Mouse (Mus musculus) megakaryocyte-erythroid progenitor cell, adult 5-6 weeks (primary cell): ENCODE measurements at regions not wholly inside any gene's neighbourhood (a gene's known extent, or its start where the extent isn't known, plus 50 kb on each side); places are given as distances from the start of the nearest gene placed in this dataset.

Experiments
- ATAC-seq: replicated peaks from 2 replicates; pipeline ENCODE4 v1.8.0; 2016; ENCODE audit warnings: mild to moderate bottlenecking, inconsistent platforms; ENCODE audit not compliant: severe bottlenecking, poor library complexity, low FRiP score, low TSS enrichment

DNA sequence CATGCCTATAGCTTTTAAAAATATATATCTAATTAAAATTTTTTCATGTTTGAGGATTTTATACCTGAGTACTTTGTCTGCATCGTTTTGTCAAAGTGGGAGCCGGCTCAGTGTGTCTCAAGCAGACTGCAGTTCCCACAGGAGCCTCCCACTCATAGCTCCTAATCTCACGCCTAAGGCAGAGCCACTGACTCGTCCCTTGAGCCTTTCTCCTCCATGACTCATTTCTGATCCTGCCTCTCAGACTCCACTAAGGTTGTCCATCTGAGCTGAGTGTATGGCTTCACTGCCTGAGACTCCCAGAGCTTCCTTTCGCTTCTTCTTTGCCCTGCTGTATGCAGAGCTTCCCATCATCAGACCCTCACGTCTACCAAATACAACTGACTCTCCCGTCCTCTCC is 98.8 kb downstream of the Efnb2 start:
- ATAC-seq = no peak

DNA sequence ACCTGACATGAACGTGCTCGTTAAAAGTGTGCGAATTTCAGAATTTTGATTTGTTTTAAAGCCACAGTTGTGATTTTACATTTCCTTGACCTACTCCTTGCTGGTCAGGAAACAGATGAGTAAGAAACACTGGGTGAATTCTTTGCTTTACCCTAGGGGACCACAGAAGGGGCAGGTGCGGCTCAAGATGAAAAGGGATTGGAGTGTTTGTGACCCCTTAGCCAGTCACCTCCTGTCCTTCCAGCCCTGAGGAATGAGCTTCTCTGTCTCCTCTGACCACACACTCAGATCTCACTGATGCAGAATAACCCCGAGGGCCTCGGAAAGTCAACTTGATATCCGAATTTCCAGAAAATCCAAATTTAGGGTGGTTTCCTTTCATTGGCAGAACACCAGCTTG is 103.0 kb downstream of the Efnb2 start:
- no peak for ATAC-seq

DNA sequence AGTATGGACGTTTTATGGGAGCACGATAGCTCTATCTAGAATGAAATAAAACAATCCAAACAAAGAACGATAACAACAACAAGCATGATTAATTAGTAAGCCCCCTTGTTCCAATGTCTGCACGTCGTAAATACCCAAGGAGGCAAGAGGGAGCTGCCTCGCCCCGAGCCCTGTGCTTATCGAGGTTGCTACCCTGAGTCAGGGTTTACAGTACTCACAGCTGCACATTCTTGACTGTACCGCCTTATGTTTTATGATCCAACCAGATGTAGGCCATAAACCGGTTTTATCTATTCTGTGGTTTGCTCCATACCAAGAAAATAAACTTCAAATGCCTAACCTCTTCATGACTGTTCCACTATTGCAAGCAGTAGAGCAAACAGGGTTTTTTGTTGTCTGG is 104.9 kb downstream of the Efnb2 start:
- ATAC-seq = no peak

DNA sequence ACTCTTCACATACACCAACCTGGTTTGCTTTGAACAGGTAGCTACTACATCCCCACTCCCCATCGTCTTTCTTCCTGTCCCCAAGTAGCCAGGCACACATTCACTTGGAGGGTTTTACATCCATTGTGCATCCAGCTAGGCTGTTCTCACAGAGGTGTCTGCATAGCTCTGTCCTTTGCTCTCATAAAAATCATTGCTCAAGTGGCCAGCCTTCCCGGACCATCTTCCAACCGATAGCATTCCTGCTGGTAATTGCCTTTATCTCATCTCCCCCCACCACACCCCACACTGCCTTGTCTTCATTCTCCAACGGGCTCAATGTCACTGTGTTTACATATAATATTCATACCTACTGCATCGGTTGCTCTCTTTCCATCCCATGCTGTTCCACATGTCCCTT is 106.4 kb downstream of the Efnb2 start:
- no peak for ATAC-seq

DNA sequence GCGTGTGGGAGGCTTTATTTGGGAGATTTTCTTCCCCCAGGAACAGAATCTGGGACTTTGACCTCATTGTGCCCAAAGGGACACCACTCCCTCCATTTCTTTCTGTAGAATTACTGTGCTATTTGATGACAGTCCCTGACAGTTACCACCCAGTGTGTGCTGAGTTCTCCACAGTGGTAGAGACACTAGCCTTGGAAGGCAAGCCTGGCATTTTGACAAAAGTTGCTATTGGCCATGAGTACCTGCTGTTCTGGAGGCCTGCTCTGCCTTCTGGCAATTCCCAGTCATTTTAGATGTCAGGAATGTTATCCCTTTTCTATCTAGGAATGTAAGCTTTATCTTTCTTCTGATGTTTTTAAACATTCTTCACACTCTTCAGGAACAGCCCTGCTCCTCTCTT is 108.3 kb downstream of the Efnb2 start:
- ATAC-seq = no peak

DNA sequence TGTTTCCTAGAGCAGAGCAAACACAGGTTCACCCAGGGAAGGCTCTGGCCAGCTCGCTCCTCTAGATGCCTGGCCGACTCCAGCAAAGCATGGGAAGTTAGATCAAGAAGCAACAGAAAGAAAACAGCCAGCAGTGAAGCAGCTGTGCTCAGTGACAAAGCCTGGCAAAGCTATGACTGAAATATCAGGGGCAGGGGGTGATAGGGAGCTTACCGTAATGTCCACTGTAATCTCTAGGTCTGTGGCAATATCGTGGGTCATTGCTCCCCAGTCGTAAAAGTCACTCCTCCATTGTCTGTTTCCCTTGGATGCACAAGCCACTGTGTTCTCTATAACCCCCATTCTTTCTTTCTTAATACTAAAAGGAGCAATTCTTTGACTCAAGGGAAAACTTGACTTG is 124.4 kb downstream of the Efnb2 start:
- ATAC-seq = no peak

DNA sequence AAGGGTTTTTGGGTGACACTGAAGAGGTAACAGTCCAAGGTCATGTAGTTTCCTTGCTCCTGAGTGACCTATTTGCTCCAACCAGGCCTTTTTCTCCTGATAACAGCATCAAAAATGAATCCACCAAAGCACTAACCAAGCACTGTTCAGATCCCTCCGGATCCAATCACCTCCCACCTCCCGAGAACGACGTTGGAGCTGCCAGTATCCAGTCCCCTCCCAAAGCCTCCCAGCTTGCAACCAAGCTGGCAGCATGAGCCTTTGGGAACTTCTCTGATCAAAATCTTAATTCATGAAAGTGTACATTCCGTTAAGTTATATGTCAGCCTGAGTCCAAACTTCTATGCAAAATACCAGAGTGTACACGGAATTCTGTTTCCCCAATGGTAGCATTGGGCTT is 126.3 kb downstream of the Efnb2 start:
- no peak for ATAC-seq

DNA sequence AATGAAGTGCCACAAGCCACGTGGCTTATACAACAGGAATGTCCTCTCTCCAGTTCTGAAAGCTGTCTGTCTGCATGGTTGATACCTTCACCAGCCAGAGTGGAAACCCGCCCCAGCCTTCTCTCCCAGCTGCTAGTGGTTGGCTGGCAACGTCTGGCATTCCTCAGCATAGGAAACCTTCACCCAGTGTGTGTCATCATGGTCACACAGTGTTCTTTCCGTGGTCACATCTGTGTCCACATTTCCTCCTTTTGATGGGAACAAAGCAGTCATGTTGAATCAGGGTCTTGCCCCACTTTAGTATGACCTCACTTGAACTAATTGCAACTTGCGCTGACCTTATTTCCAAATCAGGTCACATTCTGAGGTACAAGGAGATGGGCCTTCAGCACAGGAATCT is 128.1 kb downstream of the Efnb2 start:
- ATAC-seq = no peak

DNA sequence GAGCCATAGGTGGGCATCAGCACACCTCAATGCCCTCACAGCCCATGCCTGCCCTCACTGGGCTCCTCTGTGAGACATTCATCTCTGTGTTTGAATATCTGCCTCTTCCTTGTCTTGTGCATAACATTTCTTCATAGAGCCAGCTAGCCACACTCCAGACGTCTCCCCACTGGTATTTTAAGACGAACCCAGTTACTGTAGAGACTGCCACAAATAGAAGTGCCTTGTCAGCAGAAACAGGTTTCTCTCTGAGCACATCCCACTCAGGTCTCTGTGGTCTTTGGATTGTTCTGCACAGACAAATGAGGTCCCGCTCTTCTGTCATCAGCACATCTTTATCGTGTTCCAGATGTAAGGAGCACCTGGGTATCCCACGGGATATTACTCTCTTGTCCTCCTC is 130.5 kb downstream of the Efnb2 start:
- ATAC-seq = no peak

DNA sequence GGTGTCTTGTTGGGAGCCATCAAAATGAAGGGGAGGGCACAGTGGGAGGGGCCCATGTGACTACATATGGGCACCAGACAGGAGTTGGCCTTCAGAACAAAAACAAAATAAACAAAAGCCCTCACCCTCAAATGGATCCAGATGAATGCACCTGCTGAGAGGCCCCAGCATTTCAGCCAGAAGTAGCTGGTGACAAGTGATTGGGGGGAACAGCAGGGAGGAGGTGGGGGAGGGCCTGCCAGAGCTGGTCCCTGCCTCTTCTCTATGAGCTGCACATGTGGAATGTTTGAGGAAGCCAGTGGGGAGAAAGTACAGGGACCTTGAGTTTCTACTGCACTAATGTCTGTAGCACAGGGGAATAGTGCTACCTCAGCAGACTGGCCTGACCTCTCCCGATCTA is 139.5 kb downstream of the Efnb2 start:
- ATAC-seq = no peak

DNA sequence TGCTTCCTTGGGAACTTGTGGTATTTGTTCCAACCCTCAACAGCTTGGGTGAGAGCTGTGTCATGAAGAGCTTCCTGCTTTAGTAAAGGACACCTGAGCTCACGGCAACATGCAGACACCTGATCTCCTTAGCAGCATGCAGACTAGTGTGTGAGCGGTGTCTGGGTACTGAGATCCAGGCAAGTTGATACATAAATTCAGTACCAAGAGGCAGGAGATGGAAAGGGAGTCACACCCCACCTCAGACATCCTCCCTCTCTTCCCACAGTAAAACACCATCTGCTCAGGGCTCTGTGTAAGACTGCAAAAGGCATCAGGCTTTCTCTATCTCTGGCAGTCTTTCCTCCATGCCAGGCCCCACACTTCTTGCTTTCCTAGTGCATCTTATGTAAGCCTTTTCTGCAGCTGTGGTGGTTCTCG is 141.3 kb downstream of the Efnb2 start:
- no peak for ATAC-seq

DNA sequence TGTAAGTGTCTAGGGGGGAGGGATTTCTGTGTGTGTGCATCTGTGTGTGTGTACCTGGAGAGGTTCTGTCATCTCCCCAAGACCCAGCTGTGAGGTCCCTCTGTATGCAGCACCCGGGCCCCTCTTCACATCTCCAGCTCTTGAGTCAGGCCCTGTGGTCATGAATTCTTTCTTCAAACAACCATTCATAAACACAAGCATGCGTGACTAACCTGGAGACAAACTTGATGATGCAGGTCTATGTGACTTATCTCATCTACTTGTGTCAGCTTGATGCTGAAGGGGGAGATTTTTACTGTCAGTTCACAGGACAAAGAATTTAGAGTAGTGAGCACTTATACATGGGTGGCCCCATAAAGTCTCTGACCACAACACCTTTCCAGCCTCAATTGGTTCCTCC is 143.4 kb downstream of the Efnb2 start:
- ATAC-seq = no peak

DNA sequence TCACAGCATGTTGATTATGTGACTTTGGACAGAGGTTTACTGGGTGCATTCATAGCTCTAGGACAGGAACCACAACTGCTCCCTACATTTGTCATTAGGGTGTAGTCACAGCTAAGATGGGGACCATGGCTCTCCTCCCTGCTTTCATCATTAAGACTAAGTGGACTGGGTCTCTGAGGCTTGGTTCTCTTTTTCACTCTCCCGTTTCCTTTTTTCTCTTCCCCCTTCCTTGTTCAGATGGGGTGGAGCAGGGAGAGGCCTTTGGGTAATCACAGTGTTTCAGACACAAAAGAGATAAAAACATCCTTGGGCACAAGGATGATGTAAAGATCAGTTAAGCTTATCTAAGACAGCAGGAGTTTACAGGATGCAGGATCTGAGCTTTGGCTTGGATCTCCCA is 144.8 kb downstream of the Efnb2 start:
- ATAC-seq = no peak

DNA sequence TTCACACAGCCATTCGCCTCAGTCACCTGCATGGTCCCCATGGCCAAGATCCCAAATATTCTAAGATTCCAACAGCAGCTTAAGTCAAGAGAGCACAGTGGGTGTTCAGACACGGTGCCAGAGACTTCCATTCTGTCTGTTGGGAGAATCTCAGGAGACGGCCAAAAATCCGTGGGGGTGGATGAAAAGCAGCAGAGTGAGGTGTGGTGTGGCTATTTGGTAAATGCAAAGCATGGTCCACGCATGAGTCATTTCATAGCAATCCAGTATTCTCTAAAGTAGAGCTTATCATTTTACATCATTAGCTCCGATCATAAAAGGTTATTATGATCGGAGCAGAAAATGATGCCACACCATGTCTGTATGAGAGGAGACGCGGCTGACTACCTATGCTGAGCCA is 161.1 kb downstream of the Efnb2 start:
- ATAC-seq = no peak

DNA sequence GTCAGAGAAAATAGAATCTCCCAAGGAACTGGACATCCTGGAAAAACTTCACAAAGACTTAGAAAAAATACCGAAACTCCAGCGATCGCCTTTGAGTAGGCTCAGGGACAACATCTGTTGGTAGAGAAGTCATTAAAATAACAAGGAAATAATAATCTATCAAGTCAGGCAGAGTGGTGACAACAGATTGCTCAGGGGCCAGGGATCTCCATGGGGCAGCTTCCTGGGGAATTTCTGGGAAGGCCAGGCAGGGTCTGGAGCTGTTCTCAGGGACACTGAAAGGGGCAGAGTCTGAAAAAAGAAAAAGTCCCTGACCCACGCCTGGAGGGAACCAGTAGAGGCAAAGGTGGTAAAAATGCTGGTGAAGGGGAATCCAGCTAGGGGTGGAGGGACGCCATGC is 162.3 kb downstream of the Efnb2 start:
- no peak for ATAC-seq

DNA sequence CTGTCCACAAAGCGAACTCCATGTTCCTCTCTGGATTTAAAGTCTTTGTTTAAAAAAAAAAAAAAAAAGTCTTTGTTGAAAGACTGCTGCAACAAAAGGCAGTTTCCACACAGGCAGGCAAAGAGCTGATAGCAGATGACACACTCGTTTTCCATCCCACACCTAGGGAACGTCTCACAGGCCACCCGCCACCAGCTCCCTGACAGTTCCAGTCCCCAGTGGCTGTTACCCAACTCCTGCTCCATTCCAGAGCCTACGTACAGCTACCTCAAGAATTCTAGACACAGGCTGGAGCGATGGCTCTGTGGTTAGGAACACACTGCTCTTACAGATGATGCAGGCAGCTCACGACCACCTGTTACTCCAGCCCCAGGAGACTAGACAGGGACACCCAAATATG is 165.6 kb downstream of the Efnb2 start:
- ATAC-seq = no peak

DNA sequence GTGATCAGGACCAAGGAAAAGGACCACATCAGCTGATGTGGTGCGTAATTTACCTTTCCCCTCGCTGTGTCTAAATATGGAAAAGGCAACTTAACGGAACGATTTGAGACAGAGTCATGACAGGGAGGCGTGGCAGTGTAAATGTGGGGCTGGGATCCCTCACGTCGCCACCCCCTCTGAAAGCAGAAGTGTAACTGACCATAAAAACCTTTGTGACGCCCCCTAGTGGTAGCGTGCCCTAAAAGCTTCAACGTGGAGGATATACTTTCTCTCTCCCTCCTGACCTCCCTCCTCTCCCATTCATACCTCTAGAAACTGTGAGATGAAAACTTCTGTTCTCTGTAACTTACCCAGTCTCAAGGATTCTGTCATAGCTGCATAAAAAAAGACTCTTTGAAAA is 166.8 kb downstream of the Efnb2 start:
- no peak for ATAC-seq

DNA sequence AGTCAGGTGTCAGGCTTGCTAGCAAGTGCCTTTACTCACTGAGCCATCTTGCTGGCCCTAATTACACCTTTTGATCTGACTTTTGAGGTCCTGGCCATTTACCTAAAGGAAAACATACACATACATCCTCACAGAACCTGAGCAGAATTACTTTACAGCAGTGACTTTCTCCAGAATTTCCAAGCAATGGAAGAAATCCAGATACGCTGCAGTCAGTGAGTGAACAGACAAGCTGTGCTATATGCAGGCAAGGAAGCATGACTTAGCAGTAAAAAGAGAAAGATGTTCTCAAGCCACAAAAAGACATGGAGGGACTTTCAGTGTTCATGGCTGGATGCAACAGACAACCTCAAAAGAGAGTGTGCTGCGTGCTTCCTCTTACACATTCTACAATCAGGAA is 169.1 kb downstream of the Efnb2 start:
- ATAC-seq = no peak

DNA sequence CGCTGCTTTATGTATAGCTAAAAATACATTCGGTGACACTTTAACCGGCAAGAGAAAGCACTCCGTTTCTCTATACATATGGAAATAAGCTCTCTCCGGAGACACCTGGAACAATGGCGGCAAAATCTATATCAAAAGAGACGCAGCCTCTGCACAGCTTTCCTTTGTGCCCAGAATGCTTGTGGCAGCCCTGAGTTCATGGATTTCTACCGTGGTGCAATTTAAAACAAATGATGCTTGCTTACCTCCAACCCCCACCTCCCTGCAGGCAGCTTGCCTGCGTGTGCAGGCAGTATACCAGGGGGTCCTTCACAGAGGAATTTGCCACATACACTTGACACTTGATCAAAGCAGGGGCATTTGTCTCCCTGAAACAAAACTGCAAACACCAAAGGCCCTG is 171.3 kb downstream of the Efnb2 start:
- ATAC-seq = no peak

DNA sequence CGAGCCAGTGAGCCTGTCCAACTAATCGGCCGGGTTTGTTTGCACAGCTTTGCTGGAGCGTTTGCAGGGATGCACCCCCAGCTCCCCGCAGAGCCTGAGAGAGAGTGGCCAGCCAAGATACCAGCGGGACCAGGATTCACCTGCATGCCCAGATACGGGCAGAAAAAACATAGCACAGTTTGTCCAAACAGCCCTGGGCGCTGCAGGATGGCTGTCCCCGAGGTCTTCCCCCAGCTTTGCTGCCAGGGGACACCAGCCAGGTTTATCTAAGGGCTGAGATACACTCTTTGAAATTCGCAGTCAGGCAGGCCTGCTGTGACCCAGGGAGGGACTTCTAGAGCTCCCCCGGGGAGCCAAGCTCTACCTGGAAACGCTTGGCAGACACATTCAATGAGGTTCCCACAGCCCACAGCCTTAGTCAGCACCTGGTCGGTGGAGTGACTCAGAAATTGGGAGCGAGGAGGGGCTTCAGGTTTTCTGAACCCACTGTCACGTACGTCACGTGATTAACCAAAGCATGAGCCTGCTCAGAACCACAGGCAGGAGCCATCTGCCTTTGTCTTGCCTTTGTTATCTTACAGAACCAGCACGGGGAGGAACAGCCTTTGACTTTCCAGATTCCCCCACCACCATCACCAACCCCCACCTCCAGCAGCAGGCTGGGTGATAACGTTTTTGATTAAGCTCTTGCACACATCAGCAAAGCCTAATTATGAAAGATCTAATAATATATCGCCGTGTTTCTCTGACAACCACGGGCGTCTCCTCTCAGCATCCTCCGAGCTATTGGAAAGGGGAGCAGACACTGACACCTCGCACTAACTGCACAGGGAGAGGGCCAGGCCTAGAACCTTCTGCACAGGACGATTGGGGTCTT is 172.1 kb downstream of the Efnb2 start:
- peak; percentile 93 for ATAC-seq

DNA sequence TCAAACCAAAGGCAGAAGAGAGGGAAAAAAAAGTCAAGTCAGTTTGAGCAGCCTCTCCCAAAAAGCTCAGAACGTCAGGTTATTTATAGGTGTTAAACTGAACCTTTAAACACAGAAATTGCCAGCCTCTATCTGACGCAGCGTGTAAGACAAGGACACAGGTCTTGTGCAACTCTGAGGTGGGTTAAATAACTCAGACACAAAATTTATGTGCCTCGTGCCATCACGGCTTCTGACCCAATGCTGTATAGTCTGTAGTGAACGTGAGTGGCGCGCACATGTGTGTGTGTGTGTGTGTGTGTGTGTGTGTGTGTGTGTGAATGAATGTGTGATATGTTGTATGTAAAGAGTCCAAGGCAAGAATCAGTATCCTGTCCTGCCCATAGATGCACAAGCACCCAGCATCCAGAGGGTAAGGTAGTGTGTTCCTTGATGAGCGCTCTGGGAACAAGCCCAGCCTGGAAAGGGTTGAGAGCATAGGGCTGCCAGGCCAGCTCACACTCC is 172.8 kb downstream of the Efnb2 start:
- ATAC-seq = no peak

DNA sequence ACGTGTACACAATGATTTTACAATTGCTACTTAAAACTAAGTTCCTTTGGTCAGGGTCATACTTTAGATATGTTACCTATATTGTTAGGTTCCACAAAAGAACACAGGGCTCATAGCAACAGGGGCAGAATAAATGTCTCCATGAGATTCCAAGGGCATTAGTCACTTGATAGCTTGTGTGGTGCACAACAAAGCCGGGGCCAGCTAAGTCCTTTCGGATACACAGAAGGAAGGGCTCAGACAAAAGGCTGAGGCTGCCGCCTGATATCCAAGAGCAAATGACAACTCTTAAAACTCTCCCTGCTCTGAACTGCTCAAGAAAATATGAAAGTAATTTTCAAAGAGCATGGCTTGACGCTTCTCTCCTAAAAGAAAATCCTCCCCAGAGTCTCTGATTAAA is 173.3 kb downstream of the Efnb2 start:
- ATAC-seq = no peak
